Mouse (Mus musculus): Measurements from ENCODE around the gene Rgma. TPM values are rescaled to one million over a fixed set of nuclear protein-coding genes. Genes with fewer than 3 reads are reported as not detected.

Gene Rgma
- polyA plus RNA-seq, 1 experiment from 2014 or later, result 0.55 TPM

GRCm38 (mm10) chr7:73463546-73463945, 88.2 kb downstream of the Rgma start:
- H3K36me3 ChIP-seq, result peaks cover 96% of the 10 kb centered on the region
- H3K4me2 ChIP-seq, result no peak overlapping the region
- no peaks in the 10 kb centered on the region for H3K27me3 ChIP-seq (replicated peaks)
- WGBS (ENCODE audit: insufficient replicate concordance), result 89% methylated on average over 2 of the region's 2 CpGs
- no peaks in the 10 kb centered on the region for H3K9me3 ChIP-seq (replicated peaks)
- no peak overlapping the region for H3K27ac ChIP-seq
- H3K4me3 ChIP-seq, result no peak overlapping the region
- no peaks in the 10 kb centered on the region for H3K4me1 ChIP-seq
- ATAC-seq, result no peak
- no peak overlapping the region for H3K9ac ChIP-seq

GRCm38 (mm10) chr7:73467741-73468140, 92.4 kb downstream of the Rgma start:
- no peak for ATAC-seq
- Histone ChIP-seq H3K9me3 (replicated peaks) (no peaks in the 10 kb centered on the region), H3K4me1 (no peaks in the 10 kb centered on the region), H3K4me3 (no peak overlapping the region), H3K9ac (no peak overlapping the region), H3K36me3 (peaks cover 95% of the 10 kb centered on the region), H3K4me2 (no peak overlapping the region), H3K27me3 (replicated peaks) (no peaks in the 10 kb centered on the region), H3K27ac (no peak overlapping the region)
- 91% methylated on average over 3 of the region's 3 CpGs for WGBS (ENCODE audit: insufficient replicate concordance)

Other genes starting within 250 kb of the Rgma start
- gene Chd2, start 166.3 kb downstream of the Rgma start, polyA plus RNA-seq (2016; fragmentation: Nextera tagmentation; extraction: Ambion mirVana), result 26.2 and 28.9 TPM in 2 replicates

Measured in liver, embryonic 12.5 days (tissue).